Mouse (Mus musculus) CH12.LX (cell line): ENCODE data around the gene Nlrp4f. TPM values are rescaled to one million over a fixed set of nuclear protein-coding genes. Genes with fewer than 3 reads are reported as not detected.

Experiments used
- polyA plus RNA-seq: library from polyadenylated mRNA; unstranded; fragments of >175 nt; gene quantifications from 2 replicates; pipeline ENCODE4 v1.2.1, GENCODE M21; 2012; ENCODE audit warnings: low read depth; ENCODE audit not compliant: insufficient read length
- total RNA-seq, 2 experiments: library from RNA; depleted of rRNA; stranded (reverse); fragments of 300-350 nt in 1 of 2; fragments of >200 nt in 1 of 2; gene quantifications; 2 replicates each; pipeline ENCODE4 v1.2.3; 2012 to 2014

Gene Nlrp4f
- total and polyA plus RNA-seq, 3 experiments, result 0.46 TPM; not detected in 2

Other genes starting within 250 kb of the Nlrp4f start
- gene Spata31d1c, start 172.9 kb downstream of the Nlrp4f start, total RNA-seq (2012; rRNA removed), result not detected in 2 replicates
- gene Spata31d1c, start 172.9 kb downstream of the Nlrp4f start, total RNA-seq (2014; rRNA removed), result not detected in 2 replicates
- gene Spata31d1c, start 172.9 kb downstream of the Nlrp4f start, polyA plus RNA-seq, result not detected in 2 replicates
- not detected in 2 replicates for gene Prss47, start 153.2 kb downstream of the Nlrp4f start, total RNA-seq (2012; rRNA removed)
- gene Prss47, start 153.2 kb downstream of the Nlrp4f start, total RNA-seq (2014; rRNA removed), result not detected in 2 replicates
- gene Prss47, start 153.2 kb downstream of the Nlrp4f start, polyA plus RNA-seq, result not detected in 2 replicates
- 26.1 and 28.0 TPM in 2 replicates for gene Mfsd14b, start 93.0 kb downstream of the Nlrp4f start, total RNA-seq (2012; rRNA removed)
- gene Mfsd14b, start 93.0 kb downstream of the Nlrp4f start, total RNA-seq (2014; rRNA removed), result 51.5 and 54.3 TPM in 2 replicates
- gene Mfsd14b, start 93.0 kb downstream of the Nlrp4f start, polyA plus RNA-seq, result 20.1 and 25.5 TPM in 2 replicates
- gene Olfr465-ps1, start 67.9 kb downstream of the Nlrp4f start, total RNA-seq (2012; rRNA removed), result not detected in 2 replicates
- not detected in 2 replicates for gene Olfr465-ps1, start 67.9 kb downstream of the Nlrp4f start, total RNA-seq (2014; rRNA removed)
- not detected in 2 replicates for gene Olfr465-ps1, start 67.9 kb downstream of the Nlrp4f start, polyA plus RNA-seq
- gene Olfr466, start 55.7 kb downstream of the Nlrp4f start, total RNA-seq (2012; rRNA removed), result not detected in 2 replicates
- not detected in 2 replicates for gene Olfr466, start 55.7 kb downstream of the Nlrp4f start, total RNA-seq (2014; rRNA removed)
- gene Olfr466, start 55.7 kb downstream of the Nlrp4f start, polyA plus RNA-seq, result not detected in 2 replicates
- not detected in 2 replicates for gene Gm10775, start 53.6 kb upstream of the Nlrp4f start, total RNA-seq (2012; rRNA removed)
- gene Gm10775, start 53.6 kb upstream of the Nlrp4f start, total RNA-seq (2014; rRNA removed), result not detected in 2 replicates
- not detected in 2 replicates for gene Gm10775, start 53.6 kb upstream of the Nlrp4f start, polyA plus RNA-seq
- gene Zfp369, start 72.8 kb upstream of the Nlrp4f start, total RNA-seq (2012; rRNA removed), result 11.1 and 12.6 TPM in 2 replicates
- gene Zfp369, start 72.8 kb upstream of the Nlrp4f start, total RNA-seq (2014; rRNA removed), result 9.9 and 10.3 TPM in 2 replicates
- gene Zfp369, start 72.8 kb upstream of the Nlrp4f start, polyA plus RNA-seq, result 6.4 and 8.4 TPM in 2 replicates